Mouse (Mus musculus) thymus, postnatal 14 days (tissue): ENCODE measurements at regions not wholly inside any gene's neighbourhood (a gene's known extent, or its start where the extent isn't known, plus 50 kb on each side); places are given as distances from the start of the nearest gene placed in this dataset.
A peak's percentile ranks its signal among the peaks of the same experiment; 100 is the strongest.
"Not testable (repeated sequence)": the region's sequence is repeated elsewhere in the genome, so short reads cannot be mapped to it uniquely, and the experiment has no call there.

Source experiments
- DNase-seq: peaks from one replicate; pipeline ENCODE4 v3.0.0; 2021

- peak; percentile 44 for DNase-seq
Observed at GRCm38 (mm10) chr13:28839084-28839483, 114.4 kb downstream of the Sox4 start.

GRCm38 (mm10) chr13:28838216-28838615, 115.3 kb downstream of the Sox4 start:
- DNase-seq = no peak

GRCm38 (mm10) chr13:28837196-28837595, 116.3 kb downstream of the Sox4 start:
- not testable (repeated sequence) for DNase-seq

GRCm38 (mm10) chr13:28833700-28834065, 119.8 kb downstream of the Sox4 start:
- no peak for DNase-seq

- peak; percentile 75 for DNase-seq
Observed at GRCm38 (mm10) chr13:28832855-28833699, 120.4 kb downstream of the Sox4 start.

GRCm38 (mm10) chr13:28826284-28826683, 127.2 kb downstream of the Sox4 start:
- no peak for DNase-seq

GRCm38 (mm10) chr13:28823985-28824384, 129.5 kb downstream of the Sox4 start:
- DNase-seq = no peak

GRCm38 (mm10) chr13:28823311-28823880, 130.1 kb downstream of the Sox4 start:
- DNase-seq = no peak

GRCm38 (mm10) chr13:28820868-28821533, 132.5 kb downstream of the Sox4 start:
- DNase-seq = no peak

GRCm38 (mm10) chr13:28814127-28814526, 139.4 kb downstream of the Sox4 start:
- no peak for DNase-seq

GRCm38 (mm10) chr13:28811667-28812575, 141.6 kb downstream of the Sox4 start:
- no peak for DNase-seq

GRCm38 (mm10) chr13:28811081-28811439, 142.5 kb downstream of the Sox4 start:
- no peak for DNase-seq

- no peak for DNase-seq
Observed at GRCm38 (mm10) chr13:28810326-28811080, 143.0 kb downstream of the Sox4 start.

- no peak for DNase-seq
Observed at GRCm38 (mm10) chr13:28805302-28805701, 148.2 kb downstream of the Sox4 start.

GRCm38 (mm10) chr13:28801210-28801954, 152.1 kb downstream of the Sox4 start:
- no peak for DNase-seq

GRCm38 (mm10) chr13:28800676-28801075, 152.8 kb downstream of the Sox4 start:
- no peak for DNase-seq

- DNase-seq = no peak
Observed at GRCm38 (mm10) chr13:28799474-28799873, 154.0 kb downstream of the Sox4 start.

GRCm38 (mm10) chr13:28797617-28798475, 155.7 kb downstream of the Sox4 start:
- no peak for DNase-seq

GRCm38 (mm10) chr13:28795274-28795673, 158.2 kb downstream of the Sox4 start:
- no peak for DNase-seq

- DNase-seq = no peak
Observed at GRCm38 (mm10) chr13:28794547-28794946, 159.0 kb downstream of the Sox4 start.
